Mouse (Mus musculus): ENCODE measurements around the gene Rapgef2.
"Not testable (repeated sequence)": the region's sequence is repeated elsewhere in the genome, so short reads cannot be mapped to it uniquely, and the experiment has no call there.

Rapgef2 gene

DNA sequence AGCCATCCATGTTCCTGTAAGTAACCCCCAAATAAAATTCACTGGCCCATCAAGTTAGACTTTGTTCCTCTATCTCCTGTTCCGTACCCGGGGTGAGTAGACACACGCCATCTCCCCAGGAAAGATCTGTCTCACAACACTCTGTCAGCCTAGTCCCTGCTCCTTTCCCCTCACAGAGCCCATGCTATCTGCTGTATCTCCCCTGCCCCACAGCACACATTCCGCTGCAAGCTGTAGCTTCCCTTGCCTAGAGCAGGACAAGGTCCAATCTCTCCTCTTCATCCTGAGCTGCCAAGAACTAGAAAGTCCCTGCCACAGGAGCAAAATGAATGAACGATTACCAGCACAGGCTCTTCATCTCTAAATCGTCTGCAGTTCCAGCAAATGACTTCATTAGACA lies 184.6 kb downstream of the Rapgef2 start:
- DNase-seq (ENCODE audit: low read depth, low spot score) = no peak

DNA sequence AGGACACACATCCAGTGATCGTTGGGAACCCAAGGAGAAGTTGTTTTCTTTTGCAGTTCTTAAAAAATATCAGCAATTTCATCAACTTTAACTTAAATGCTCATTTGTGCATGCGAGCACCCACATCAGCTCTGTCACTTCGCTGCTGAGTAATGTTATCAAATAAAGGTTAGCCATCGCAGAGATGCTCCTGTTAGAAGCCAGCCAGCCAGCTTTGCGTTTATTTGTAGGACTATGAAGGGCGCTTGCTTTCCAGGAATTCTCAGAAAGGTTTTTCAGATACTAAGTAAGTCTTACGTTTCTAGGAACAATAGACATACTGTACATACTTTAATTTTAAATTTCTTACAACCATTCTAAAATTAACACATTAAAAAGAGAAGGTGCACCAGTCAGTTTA lies 185.5 kb downstream of the Rapgef2 start:
- DNase-seq (ENCODE audit: low read depth, low spot score) = no peak

DNA sequence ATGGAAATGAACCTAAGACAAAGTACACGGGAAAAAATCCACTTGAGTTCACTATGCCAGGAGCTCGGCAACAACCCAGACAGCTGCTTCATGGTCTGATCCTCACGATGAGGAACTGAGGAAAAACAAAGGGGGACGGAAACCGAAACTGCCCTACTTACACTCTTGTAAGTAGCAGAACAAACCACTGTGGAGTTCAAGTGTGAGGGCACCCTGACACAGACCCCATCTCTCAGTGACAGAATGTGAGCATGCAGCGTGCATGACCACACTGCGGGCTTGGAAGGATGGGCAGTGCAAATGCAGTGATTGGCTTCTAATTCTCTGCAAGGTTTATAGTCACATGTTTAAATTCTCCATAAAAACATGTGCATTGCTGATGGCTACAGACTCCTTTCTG lies 197.2 kb downstream of the Rapgef2 start:
- no peak for DNase-seq (ENCODE audit: low read depth, low spot score)

DNA sequence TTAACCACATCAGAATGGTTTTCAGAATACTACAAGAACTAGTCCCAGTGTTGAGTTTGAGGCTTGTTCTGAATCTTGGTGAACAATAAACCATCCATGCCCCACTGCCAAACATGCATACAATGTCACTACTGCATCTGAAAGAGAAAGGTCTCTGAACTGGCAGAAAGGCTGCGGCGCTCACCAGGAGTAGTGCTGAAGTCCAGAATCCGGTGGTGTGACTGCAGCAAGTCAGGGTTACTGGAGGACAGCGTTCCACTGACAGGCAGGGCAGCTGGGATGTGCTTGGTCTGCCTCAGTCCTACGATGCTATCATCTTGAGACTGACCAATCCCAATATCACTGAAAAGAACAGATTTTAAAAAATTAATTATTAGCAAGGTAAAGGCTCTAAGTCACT lies 197.9 kb downstream of the Rapgef2 start:
- DNase-seq (ENCODE audit: low read depth, low spot score) = no peak

DNA sequence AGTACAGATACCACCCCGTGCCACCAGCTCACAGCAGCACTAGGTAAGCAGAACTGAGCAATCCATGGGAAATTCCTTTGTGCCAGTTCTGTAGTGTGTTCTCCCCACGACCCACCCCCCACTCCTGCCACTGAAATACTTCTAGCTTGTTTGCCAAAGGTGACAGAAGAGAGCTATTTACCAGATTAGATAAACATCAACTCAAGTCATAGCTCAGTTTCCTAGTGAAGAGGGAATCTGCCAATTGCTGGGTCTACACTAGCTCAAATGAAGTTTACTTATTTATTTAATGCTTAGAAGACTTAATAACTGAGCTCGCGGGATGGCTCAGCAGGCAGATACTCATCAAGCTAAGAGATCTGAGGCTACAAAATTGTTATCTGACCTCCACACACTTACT lies 200.0 kb downstream of the Rapgef2 start:
- no peak for DNase-seq (ENCODE audit: low read depth, low spot score)

DNA sequence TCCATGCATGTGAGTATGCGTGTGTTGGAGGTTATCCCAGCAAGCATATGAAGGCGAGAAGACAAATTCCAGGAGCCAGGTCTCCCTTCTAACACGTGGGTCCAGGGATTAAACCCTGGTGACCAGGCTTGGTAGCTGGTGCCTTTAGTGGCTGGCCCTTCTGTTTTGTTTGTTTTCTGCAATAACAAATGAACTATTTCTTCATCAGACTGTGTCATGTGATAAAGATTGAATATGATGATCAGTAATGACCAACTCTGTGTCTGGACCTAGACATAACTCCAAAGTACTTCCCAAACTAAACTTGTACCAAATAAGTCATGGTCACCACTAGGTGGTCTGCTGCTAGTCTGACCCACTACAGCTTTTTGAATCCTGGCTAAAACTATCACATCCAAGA lies 202.4 kb downstream of the Rapgef2 start:
- DNase-seq (ENCODE audit: low read depth, low spot score) = no peak

DNA sequence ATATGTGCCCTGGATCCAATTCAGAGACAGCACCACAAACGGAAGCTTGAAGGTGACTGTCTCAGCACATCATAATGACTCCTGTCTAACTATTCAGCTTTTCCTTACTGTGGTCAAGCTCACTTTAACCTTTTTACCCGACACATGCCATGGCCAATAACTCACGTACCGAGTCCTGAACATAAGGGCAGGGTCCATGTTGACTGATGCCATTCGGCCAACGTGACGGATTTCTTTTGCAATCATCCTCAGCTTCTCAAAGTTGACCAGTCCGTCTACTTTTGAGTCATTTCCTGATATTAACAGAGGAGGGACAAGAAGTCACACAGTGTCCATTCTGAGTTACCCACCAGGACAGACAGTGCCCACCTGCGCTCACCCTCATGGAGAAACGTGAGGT lies 203.3 kb downstream of the Rapgef2 start:
- DNase-seq (ENCODE audit: low read depth, low spot score) = no peak

DNA sequence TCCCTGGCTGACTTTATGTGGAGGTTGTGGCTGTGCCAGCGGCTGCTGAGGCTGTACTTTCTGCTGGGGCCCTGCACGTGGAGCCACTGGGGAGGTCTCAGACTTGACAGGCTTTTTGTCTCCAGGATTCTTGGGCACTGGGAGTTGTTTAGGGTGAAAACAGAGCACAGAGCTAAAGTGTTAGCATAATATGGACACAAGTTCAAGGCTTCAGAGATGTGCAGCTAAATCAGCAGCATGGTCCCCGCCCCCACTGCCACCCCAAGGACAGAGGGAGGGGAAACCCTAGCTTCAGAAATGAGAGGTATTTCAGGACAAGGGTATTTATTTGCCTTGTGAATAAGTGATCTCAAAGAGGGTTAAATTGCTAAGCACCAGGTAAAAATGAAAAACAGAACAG lies 207.2 kb downstream of the Rapgef2 start:
- no peak for DNase-seq (ENCODE audit: low read depth, low spot score)

DNA sequence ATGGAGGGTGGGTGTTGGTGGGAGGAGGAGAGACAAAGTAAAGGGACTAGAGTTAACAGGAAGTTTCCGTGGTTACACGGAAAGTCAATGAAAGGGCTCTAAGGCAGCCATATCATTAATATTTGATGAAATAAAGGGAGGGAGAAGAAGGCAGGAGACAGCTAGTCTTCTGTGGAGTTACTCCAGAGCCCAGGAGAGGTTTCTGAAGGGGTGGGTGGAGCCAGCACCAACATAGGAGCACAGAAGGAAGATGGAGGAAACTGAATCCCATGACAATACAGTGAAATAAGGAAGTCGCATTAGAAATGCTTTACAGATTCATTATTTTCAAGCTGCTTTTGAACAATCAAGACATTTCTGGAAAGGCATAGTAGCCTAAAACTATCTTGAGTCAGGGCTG lies 211.3 kb downstream of the Rapgef2 start:
- DNase-seq (ENCODE audit: low read depth, low spot score) = no peak

DNA sequence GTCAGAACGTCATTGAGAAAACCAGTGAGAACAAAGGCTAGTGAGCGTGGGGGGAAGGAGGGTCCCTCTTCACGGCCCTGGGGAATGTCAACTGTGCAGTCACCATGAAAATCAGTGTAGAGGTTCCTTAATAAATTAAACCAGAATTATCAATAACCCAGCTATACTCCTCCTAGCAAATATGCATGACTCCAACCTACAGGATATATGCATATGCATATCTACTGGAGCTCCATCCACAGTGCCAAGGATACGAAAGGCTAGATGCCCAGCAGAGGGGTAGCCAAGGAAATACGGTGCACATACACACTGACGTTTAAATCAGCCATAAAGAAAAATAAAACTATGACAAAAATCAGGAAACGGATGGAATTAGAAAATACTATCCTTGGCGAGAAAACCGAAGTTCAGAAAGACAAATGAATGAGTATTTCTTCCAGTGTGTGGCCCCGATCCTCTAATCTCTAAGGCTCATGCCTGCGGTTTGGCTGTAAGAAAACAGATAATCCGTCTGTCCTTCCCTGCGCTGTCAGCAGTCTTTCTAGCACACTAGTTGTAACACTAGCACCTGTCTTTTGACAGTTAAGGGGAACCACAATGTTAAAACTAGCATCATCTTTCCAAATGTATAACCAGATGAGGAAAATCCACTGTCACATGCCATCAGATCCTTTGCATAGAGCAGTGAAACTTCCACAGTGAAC lies 212.6 kb downstream of the Rapgef2 start:
- DNase-seq (ENCODE audit: low read depth, low spot score) = no peak

DNA sequence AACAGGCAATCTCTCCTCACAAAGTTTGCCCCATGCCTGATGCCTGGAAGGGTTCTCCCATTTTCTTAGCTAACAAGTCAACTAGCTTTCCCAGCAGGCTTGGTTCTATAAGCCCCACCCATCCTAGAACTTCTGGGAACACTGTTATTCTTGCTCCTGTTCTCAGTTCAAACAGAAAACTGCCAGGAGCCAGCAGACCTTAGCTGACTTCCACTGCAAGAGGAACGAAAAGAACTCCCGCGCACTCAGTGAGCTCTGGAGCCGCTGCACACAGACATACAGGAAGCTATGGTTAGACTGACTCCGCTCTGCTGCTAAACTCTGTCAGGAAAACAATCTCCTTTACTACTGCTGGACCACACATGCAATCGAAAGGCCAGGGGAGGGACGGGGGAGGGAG lies 214.8 kb downstream of the Rapgef2 start:
- no peak for DNase-seq (ENCODE audit: low read depth, low spot score)

DNA sequence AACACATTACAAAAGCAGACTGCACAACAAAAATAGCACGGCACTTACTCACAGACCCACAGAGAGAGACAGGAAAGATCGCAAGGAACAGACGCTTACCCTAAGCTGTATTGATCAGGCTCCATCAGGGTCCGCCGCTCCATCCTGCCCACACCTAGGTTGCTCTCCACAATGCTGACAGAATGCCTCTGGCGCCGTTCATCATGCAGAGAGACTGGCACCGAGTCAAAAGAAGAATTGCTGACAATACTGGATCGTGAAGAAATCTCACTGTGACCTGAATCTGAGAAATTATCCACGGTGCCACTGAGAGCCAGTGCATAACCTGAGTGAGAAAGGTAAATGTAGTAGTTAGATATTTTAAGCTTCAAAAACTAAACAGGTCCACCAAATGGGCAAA lies 216.4 kb downstream of the Rapgef2 start:
- DNase-seq (ENCODE audit: low read depth, low spot score) = no peak

DNA sequence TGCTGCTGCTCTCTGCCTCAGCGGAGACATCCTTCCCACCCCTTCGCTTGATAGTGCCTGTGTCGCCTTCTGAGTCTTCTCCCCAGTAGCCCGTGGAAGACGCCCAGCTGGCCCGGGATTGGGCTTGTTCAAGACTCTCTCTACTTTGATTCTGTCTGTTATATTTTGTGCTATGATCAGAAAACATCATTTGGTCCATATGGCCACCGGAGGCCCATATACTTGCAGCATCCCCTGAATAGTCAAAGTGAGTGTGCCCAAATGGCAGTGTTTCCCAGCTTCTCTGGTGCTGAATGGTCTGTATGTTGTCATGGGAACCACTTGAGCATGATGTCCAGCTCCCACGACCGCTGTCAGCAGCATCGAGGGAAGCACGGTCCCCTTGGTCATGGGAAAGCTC lies 217.3 kb downstream of the Rapgef2 start:
- DNase-seq (ENCODE audit: low read depth, low spot score) = no peak

DNA sequence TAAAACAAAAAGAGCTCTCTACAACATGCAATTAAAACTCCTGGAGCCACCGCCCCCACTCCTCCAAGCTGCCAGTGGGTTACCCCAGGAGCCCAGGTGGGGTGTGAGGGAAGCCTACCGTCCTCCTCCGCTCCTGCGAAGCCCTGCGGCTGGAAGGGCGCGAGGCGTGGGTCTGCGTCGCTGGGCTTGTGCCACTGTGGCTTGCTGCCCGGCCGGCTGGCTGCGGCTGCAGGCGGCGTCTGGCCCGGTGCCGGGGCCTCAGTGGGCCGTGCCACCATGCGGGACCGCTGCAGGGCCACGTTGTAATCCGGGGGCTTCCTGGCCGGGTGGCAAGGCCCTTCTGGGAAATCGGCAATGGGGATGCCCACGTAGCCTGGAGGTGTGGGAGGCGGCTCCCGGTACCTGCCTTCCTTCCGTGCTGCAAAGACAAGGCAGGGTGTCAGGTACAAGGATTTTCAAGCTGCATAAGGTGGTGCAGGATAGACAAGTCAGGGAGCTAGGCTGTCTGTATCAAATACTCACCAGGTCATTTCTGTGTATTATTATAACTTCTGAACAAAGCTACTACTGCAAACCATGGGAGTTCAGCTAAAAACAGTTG lies 219.8 kb downstream of the Rapgef2 start:
- DNase-seq (ENCODE audit: low read depth, low spot score) = no peak

DNA sequence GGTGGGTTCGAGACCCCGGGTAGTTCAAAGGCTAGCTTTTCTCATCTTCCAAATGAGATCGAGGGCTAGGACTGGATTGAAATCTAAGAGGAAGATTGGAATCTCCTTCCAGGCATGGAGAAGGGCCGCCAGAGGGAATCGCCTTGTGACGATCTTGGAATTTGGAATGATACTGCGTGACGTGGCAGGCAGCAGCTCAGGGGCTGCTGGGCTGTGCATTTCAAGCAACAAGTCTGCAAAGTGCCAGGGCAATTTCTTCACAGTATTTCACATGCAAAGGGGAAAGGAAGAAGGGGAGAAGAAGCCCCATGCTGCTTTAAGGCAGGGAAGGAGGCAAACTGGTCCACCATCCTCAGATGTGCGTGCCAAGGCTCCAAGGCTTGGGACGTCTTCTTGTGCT lies 222.2 kb downstream of the Rapgef2 start:
- no peak for DNase-seq (ENCODE audit: low read depth, low spot score)

DNA sequence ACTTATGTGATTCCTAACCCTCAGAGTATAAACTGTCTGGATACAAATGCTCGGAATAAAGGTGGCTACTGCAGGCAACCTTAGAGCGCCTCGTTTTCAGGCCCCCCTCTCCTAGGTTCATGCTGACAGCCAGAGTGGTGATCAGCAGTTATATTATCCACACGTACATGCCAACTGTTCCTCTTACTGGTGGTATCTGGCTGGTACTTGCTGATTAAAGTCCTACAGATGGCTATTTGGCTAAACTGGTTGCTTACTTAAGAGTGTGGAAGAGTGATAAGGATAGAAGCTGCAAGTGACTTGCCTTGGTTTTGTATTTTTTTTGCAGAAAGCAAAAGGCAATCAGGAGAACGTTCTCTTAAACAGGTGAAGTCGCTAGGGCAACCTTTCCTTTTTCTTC lies 224.9 kb downstream of the Rapgef2 start:
- no peak for DNase-seq (ENCODE audit: low read depth, low spot score)

DNA sequence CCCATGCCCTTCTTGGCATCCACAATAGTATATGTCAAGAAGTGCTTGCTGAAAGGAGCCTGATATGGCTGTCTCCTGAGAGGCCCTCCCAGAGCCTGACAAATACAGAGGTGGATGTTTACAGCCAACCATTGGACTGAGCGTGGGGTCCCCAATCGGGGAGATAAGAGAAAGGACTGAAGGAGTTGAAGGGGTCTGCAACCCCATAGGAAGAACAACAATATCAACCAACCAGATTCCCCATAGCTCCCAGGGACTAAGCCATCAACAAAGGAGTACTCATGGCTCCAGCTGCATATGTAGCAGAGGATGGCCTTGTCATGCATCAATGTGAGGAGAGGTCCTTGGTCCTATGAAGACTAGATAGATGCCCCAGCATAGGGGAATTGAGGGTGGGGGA lies 227.8 kb downstream of the Rapgef2 start:
- DNase-seq (ENCODE audit: low read depth, low spot score) = not testable (repeated sequence)

DNA sequence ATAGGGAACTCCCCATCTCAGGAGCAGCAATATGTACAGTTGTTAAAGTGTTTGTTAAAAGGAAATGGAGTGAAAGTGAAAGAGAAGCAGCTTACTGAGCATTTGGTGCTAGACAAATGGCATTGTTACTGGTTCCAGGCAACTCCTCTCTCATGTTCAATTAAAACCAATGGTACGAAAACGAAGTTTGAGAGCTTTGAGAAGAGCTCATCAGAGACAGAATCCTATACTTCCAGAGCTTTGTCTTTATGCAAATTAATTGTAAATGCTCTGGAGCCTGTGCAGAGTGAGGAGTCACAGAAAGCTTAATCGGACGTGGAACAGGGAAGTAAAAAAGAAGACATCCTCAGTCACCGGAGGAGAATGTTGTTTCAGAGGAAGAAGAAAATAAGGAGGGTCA lies 241.1 kb downstream of the Rapgef2 start:
- DNase-seq (ENCODE audit: low read depth, low spot score) = no peak

DNA sequence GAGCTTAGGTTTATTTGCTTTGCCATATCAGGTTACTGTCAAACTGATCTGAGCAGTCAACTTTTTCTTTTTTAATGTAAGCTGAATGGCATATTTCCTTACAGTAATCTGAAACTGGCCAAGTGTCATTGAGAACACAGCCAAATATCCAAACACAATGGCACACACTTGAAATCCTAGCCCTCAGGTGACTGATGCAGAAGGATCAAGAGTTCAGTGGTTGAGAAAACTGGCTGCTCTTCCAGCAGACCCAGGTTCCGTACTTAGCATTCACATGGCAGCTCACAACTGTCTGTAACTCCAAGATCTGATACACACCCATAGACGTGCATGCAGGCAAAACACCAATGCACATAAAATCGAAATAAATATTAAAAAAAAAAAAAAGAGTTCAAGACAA lies 243.3 kb downstream of the Rapgef2 start:
- DNase-seq (ENCODE audit: low read depth, low spot score) = no peak

DNA sequence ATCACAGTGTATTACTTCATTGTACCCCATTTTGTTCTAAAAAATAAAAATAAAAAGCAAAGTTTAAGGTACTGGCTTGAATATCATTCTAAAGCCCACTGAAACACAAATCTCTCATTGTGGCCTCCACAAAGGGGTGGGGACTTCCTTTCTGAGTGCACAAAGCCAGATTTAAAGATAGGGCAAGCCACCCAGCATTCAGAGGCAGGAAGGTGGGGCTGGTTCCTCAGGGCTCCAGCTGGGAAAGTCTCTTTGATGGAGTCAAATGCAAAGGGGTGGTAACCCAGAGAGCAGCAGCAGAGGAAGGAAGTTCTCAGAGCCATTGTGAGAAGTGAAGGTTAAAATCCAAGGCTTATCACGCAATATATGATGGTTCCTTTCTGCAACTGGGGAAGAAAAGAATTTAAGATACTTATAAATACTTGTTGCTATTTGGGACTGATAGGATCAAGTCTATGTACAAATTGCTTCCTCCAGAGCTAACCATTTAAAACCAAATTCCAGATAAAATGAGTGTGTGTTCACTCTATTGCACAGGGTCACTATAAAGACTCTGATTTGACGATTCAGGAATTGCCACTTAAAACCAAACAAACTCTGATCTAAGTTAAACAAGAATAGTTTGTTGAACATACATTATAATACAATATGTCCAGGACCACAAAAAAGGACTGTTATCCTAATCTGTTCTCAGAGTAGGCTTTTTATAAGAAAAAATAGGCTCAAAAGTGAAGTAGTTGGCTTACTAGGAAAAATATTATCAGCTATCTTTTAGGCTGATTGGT lies 246.5 kb downstream of the Rapgef2 start:
- DNase-seq (ENCODE audit: low read depth, low spot score) = no peak

DNA sequence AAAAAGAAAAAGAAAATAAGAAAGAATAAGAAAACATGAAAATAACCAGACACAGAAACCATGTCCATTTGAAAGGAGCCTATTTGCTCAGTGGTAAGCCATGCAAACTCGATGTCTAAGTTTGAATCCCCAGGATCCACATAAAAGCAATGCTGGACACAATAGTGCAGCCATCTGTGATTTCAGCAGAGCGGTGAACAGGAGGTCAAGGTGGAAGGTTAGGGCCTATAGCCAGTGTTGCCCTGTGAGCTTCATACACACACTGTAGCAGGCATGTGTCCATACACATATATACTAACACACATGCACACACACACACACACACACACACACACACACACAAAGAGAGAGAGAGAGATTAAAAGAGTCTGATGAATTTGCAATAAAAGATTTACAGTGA lies 247.3 kb downstream of the Rapgef2 start:
- no peak for DNase-seq (ENCODE audit: low read depth, low spot score)

DNA sequence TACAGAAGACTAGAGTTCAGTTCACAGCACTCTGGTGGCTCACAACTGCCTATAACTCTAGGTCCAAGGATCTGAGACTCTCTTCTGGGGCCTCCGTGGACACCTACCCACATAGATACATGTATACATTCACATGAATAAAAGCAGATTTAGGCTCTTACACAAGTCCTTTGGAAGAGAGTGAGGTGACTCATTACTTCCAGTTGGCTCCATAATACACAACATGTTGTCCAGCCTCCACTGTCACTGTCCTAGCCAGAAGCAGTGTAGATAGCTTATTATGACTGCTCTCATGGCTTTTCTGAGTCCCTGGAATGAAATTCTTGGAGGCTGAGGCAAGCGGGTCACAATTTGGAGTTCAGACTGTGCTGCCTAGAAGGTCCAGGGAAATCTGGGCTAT lies 251.9 kb downstream of the Rapgef2 start:
- DNase-seq (ENCODE audit: low read depth, low spot score) = no peak

DNA sequence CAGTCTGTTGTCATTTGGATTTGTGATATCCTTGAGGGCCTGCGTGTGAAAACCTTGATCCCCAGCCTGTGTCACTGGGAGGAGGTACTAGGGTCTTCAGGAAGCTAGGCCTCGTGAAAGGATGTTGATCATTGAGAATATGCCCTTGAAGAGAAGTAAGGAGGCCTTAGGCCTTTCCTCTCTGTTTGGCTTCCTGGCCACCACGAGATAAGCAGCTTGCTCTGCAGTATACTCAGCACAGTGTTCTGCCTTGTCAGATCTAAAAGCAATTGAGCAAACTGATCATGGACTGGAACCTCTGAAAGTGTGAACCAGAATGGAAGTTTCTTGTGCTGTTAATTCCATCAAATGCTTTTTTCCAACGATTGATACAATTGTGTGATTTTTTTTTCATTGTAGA lies 255.5 kb downstream of the Rapgef2 start:
- no peak for DNase-seq (ENCODE audit: low read depth, low spot score)
